Mouse (Mus musculus) frontal cortex, adult (tissue): ENCODE data around the gene Tmprss4.

Experiments used
- ATAC-seq: cut with Nextera tagmentation; 2 replicates; pipeline ENCODE4 v1.9.2; 2017; ENCODE audit warnings: mild to moderate bottlenecking, moderate library complexity, mixed read lengths; ENCODE audit not compliant: low TSS enrichment

Tmprss4 gene

GRCm38 (mm10) chr9:45203797-45204410, at the start of gene Tmprss4:
TSS of gene Tmprss4 (minus strand) at chr9:45204092.
- no peak for ATAC-seq

- ATAC-seq = no peak
Observed at GRCm38 (mm10) chr9:45252395-45252794, 48.5 kb upstream of the Tmprss4 start.

- ATAC-seq = no peak
Observed at GRCm38 (mm10) chr9:45251990-45252389, 48.1 kb upstream of the Tmprss4 start.

GRCm38 (mm10) chr9:45251281-45251680, 47.4 kb upstream of the Tmprss4 start:
- no peak for ATAC-seq

GRCm38 (mm10) chr9:45250306-45250705, 46.4 kb upstream of the Tmprss4 start:
- ATAC-seq = no peak

- ATAC-seq = no peak
Observed at GRCm38 (mm10) chr9:45247536-45247935, 43.6 kb upstream of the Tmprss4 start.

- no peak for ATAC-seq
Observed at GRCm38 (mm10) chr9:45246060-45246459, 42.2 kb upstream of the Tmprss4 start.

GRCm38 (mm10) chr9:45245432-45245831, 41.5 kb upstream of the Tmprss4 start:
- no peak for ATAC-seq

- ATAC-seq = no peak
Observed at GRCm38 (mm10) chr9:45241397-45241796, 37.5 kb upstream of the Tmprss4 start.

- no peak for ATAC-seq
Observed at GRCm38 (mm10) chr9:45236744-45237143, 32.9 kb upstream of the Tmprss4 start.

- ATAC-seq = no peak
Observed at GRCm38 (mm10) chr9:45235668-45236227, 31.9 kb upstream of the Tmprss4 start.

- ATAC-seq = no peak
Observed at GRCm38 (mm10) chr9:45229359-45229758, 25.5 kb upstream of the Tmprss4 start.

- peak; percentile 96 for ATAC-seq
Observed at GRCm38 (mm10) chr9:45221567-45221966, 17.7 kb upstream of the Tmprss4 start.

- ATAC-seq = no peak
Observed at GRCm38 (mm10) chr9:45219644-45220043, 15.8 kb upstream of the Tmprss4 start.

GRCm38 (mm10) chr9:45215526-45216179, 11.8 kb upstream of the Tmprss4 start:
- ATAC-seq = no peak

GRCm38 (mm10) chr9:45212001-45212400, 8.1 kb upstream of the Tmprss4 start:
- no peak for ATAC-seq

GRCm38 (mm10) chr9:45207015-45207743, 3.3 kb upstream of the Tmprss4 start:
- ATAC-seq = no peak

GRCm38 (mm10) chr9:45206121-45206520, 2.2 kb upstream of the Tmprss4 start:
- no peak for ATAC-seq

- no peak for ATAC-seq
Observed at GRCm38 (mm10) chr9:45205143-45205542, 1.3 kb upstream of the Tmprss4 start.

GRCm38 (mm10) chr9:45202021-45202798, 1.7 kb downstream of the Tmprss4 start:
- ATAC-seq = no peak

- no peak for ATAC-seq
Observed at GRCm38 (mm10) chr9:45201319-45201947, 2.5 kb downstream of the Tmprss4 start.
